Mouse (Mus musculus): Measurements from ENCODE around the gene Ndufb6. TPM values are rescaled to one million over a fixed set of nuclear protein-coding genes. Genes with fewer than 3 reads are reported as not detected.
A peak's percentile ranks its signal among the peaks of the same experiment; 100 is the strongest.

Ndufb6 gene
- polyA plus RNA-seq, 1 experiment from 2014 or later, result 222 TPM

DNA sequence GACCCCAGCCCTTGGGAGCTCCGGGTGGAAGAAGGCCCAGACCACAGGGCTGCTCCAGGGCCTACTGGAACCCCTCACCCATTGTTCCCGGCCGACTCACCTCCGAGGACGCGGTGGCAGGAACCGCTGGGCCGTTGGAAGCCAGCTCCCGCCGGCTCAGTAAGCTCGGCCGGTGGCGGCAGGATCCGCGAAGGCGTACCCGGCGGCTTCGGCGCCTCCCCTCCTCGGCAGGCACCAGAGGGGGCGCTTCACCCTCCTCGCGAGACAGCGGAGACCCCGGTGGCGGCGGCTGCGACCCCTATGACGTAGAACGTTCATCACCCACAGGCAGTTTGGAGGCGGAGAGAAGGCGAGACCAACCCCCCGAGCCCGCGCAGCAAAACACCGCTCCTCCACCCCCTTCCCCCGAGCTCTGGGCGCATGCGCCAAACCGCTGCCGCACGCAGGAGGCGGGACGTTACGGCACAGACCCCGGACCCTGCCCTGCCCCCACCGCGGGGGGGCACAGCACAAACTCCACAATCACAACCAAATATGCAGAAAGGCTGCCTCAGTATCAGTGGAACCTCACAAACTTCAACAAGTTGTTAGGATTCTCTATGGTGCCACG, 10.9 kb downstream of the Ndufb6 start:
- H3K9me3 ChIP-seq (ENCODE audit: low read length), result no peaks in the 10 kb centered on the region
- H3K9ac ChIP-seq (replicated peaks; ENCODE audit: low read depth), result peak overlapping the region; percentile 61
- peak overlapping the region; percentile 66 for H3K4me3 ChIP-seq (ENCODE audit: low read depth, low read length)
- H3K4me2 ChIP-seq (replicated peaks; ENCODE audit: low read depth, low read length), result peak overlapping the region; percentile 88
- WGBS, result under 1% methylated on average over 38 of the region's 50 CpGs
- no peak for TF ChIP-seq EP300 (IDR thresholded peaks at IDR 0.05)
- peak; percentile 57 for TF ChIP-seq CTCF (IDR thresholded peaks at IDR 0.05)
- no peaks in the 10 kb centered on the region; the same call in 1 of the 2 replicates for H3K36me3 ChIP-seq (ENCODE audit: insufficient read depth, low read length)
- no peaks in the 10 kb centered on the region for H3K27me3 ChIP-seq (replicated peaks; ENCODE audit: insufficient read depth, low read length)
- peak overlapping the region; percentile 97 for H3K27ac ChIP-seq (ENCODE audit: low read length)
- DNase-seq (ENCODE audit: low spot score) (peak; percentile 96), ATAC-seq (peak; percentile 64)
- peaks cover 11% of the 10 kb centered on the region; the same call in 1 of the 2 replicates for H3K4me1 ChIP-seq (ENCODE audit: insufficient read depth, low read depth, low read length)

DNA sequence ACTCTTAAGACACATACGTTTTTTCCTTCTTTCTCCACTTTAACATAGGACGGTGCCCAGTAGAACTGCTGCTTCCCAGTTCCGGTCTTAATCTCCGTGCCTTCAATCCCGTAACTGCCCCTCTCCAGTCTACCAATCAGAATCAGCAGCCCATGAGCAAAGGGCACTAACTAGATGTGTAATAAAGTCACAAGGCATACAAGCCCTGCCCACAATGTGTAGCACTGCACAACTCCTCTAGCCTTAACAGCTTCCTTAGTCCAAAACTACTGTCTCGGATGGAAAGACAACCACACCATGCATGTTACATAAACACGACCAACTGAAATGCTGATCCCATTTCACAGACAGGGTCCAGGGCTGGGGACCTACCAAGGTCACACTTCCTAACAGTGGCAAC, 11.5 kb downstream of the Ndufb6 start:
- H3K4me1 ChIP-seq (ENCODE audit: insufficient read depth, low read depth, low read length), result peaks cover 11% of the 10 kb centered on the region; the same call in 1 of the 2 replicates
- peak; percentile 77 for DNase-seq (ENCODE audit: low spot score)
- peak overlapping the region; percentile 66 for H3K4me3 ChIP-seq (ENCODE audit: low read depth, low read length)
- ATAC-seq, result peak; percentile 28
- peak overlapping the region; percentile 61 for H3K9ac ChIP-seq (replicated peaks; ENCODE audit: low read depth)
- H3K4me2 ChIP-seq (replicated peaks; ENCODE audit: low read depth, low read length), result peak overlapping the region; percentile 88
- H3K27ac ChIP-seq (ENCODE audit: low read length), result peak overlapping the region; percentile 97
- TF ChIP-seq EP300 (IDR thresholded peaks at IDR 0.05), result no peak
- no peak for TF ChIP-seq CTCF (IDR thresholded peaks at IDR 0.05)
- WGBS, result 41% methylated on average over 7 of the region's 7 CpGs
- H3K9me3 ChIP-seq (ENCODE audit: low read length), result no peaks in the 10 kb centered on the region
- H3K36me3 ChIP-seq (ENCODE audit: insufficient read depth, low read length), result peaks cover 3% of the 10 kb centered on the region; the same call in 1 of the 2 replicates
- no peaks in the 10 kb centered on the region for H3K27me3 ChIP-seq (replicated peaks; ENCODE audit: insufficient read depth, low read length)

DNA sequence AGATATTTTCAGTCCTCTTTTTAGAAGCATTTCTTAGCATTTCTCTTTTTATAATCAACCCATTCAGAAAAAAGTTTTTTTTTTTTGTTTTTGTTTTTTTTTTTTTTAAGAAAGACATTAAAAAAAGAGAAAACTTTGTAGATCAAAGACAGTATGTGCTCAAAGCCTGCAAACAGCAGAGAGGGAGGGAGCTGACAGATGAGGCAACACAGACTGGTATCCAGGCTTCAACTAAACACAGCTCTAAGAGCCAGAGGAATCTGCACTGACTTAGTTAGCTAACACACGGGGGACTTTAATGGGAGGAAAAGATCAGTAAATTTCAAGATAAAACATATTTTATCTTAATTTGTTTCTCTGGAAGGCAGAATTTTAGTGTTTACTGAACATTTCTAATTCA, 14.9 kb downstream of the Ndufb6 start:
- DNase-seq (ENCODE audit: low spot score), result peak; percentile 72
- ATAC-seq, result no peak
- 43% methylated on average over 1 of the region's 1 CpGs for WGBS
- TF ChIP-seq EP300 (IDR thresholded peaks at IDR 0.05) (no peak), CTCF (IDR thresholded peaks at IDR 0.05) (no peak)
- peaks cover 27% of the 10 kb centered on the region for H3K36me3 ChIP-seq (ENCODE audit: insufficient read depth, low read length)
- H3K4me2 ChIP-seq (replicated peaks; ENCODE audit: low read depth, low read length), result no peak overlapping the region
- no peaks in the 10 kb centered on the region for H3K9me3 ChIP-seq (ENCODE audit: low read length)
- no peak overlapping the region for H3K4me3 ChIP-seq (ENCODE audit: low read depth, low read length)
- H3K27me3 ChIP-seq (replicated peaks; ENCODE audit: insufficient read depth, low read length), result no peaks in the 10 kb centered on the region
- peaks cover 11% of the 10 kb centered on the region; the same call in 1 of the 2 replicates for H3K4me1 ChIP-seq (ENCODE audit: insufficient read depth, low read depth, low read length)
- no peak overlapping the region for H3K9ac ChIP-seq (replicated peaks; ENCODE audit: low read depth)
- no peak overlapping the region for H3K27ac ChIP-seq (ENCODE audit: low read length)

DNA sequence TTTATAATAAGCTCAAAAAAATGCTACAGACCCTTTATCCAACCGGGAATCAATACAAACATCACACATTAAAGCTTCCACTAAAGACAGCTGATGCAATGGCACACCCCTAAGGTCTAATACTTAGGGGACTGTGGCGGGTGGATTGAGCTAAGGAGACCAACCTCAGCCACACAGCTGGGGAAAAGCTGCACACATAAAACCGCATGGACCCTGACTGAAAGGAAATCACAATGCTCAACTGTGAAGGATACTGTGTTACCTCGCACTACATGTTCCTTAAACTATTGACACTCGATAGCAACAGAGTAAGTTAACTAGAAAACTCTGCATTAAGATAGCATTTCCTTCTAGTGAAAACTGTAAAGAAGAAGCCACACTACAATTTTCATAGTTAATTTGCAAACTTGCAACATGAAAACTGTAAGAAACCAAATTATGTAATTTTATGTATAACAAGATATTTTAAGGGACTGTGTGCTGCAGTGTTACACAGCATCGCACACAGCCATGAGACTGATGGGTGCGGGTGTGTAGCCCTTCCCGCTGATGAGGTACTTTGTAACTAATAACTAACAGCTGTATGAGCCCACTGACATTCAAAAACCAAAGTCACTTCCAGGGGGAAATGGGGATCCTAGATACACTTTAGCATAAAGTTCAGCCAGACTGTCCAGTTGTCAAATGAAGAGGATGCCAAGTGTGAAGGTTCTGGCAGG, 24.7 kb downstream of the Ndufb6 start:
- H3K27ac ChIP-seq (ENCODE audit: low read length), result no peak overlapping the region
- ATAC-seq (no peak), DNase-seq (ENCODE audit: low spot score) (no peak)
- H3K9me3 ChIP-seq (ENCODE audit: low read length), result no peaks in the 10 kb centered on the region
- TF ChIP-seq EP300 (IDR thresholded peaks at IDR 0.05) (no peak), CTCF (IDR thresholded peaks at IDR 0.05) (no peak)
- H3K9ac ChIP-seq (replicated peaks; ENCODE audit: low read depth), result no peak overlapping the region
- no peak overlapping the region for H3K4me2 ChIP-seq (replicated peaks; ENCODE audit: low read depth, low read length)
- H3K4me3 ChIP-seq (ENCODE audit: low read depth, low read length), result no peak overlapping the region
- H3K36me3 ChIP-seq (ENCODE audit: insufficient read depth, low read length), result no peaks in the 10 kb centered on the region
- H3K27me3 ChIP-seq (replicated peaks; ENCODE audit: insufficient read depth, low read length), result no peaks in the 10 kb centered on the region
- WGBS, result 78% methylated on average over 8 of the region's 8 CpGs
- H3K4me1 ChIP-seq (ENCODE audit: insufficient read depth, low read depth, low read length), result no peaks in the 10 kb centered on the region

DNA sequence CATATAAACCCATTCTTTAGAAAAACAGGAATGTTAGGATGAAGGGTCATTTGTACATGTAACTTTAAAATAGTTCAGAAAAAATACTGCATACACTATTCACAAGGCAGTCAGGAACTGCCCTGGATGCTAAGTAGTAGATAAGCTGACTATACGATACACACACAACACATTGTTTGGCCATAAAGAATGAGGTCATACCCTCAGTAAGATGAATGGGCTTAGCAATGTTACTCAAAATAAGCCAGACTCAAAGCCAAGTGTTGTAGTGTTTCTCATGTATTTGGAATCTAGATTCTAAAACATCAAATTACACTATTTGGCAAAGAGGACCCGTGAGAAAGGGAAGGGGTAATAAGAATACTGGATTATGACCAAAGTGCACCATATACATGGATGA, 25.5 kb downstream of the Ndufb6 start:
- H3K27me3 ChIP-seq (replicated peaks; ENCODE audit: insufficient read depth, low read length), result no peaks in the 10 kb centered on the region
- no peak overlapping the region for H3K4me2 ChIP-seq (replicated peaks; ENCODE audit: low read depth, low read length)
- no peak for TF ChIP-seq EP300 (IDR thresholded peaks at IDR 0.05)
- TF ChIP-seq CTCF (IDR thresholded peaks at IDR 0.05), result no peak
- no peaks in the 10 kb centered on the region for H3K9me3 ChIP-seq (ENCODE audit: low read length)
- H3K4me3 ChIP-seq (ENCODE audit: low read depth, low read length), result no peak overlapping the region
- ATAC-seq, result peak; percentile 56
- H3K4me1 ChIP-seq (ENCODE audit: insufficient read depth, low read depth, low read length), result no peaks in the 10 kb centered on the region
- no peak overlapping the region for H3K9ac ChIP-seq (replicated peaks; ENCODE audit: low read depth)
- DNase-seq (ENCODE audit: low spot score), result no peak
- H3K36me3 ChIP-seq (ENCODE audit: insufficient read depth, low read length), result no peaks in the 10 kb centered on the region
- H3K27ac ChIP-seq (ENCODE audit: low read length), result no peak overlapping the region
- WGBS, result 43% methylated on average over 2 of the region's 2 CpGs

DNA sequence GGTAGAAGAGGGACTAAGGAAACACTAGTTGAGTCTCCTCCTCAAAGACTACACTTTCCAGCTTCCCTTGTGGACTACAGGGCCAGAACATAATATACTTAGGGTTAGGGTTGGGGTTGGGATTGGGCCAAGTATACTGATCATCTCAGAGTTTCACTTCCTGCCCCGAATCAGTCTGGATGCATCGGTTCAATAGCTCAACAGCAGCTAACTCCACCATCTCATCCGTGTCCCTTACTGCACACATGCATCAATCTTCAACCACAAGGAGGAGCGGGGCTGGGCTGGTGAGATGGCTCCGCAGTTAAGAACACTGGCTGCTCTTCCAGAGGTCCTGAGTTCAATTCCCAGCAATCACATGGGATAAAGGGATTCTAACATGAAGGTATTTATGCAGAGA, 28.2 kb downstream of the Ndufb6 start:
- H3K27ac ChIP-seq (ENCODE audit: low read length), result no peak overlapping the region
- no peaks in the 10 kb centered on the region for H3K4me1 ChIP-seq (ENCODE audit: insufficient read depth, low read depth, low read length)
- no peak overlapping the region for H3K9ac ChIP-seq (replicated peaks; ENCODE audit: low read depth)
- 85% methylated on average over 5 of the region's 5 CpGs for WGBS
- no peaks in the 10 kb centered on the region for H3K36me3 ChIP-seq (ENCODE audit: insufficient read depth, low read length)
- DNase-seq (ENCODE audit: low spot score) (no peak), ATAC-seq (no peak)
- H3K9me3 ChIP-seq (ENCODE audit: low read length), result no peaks in the 10 kb centered on the region
- H3K27me3 ChIP-seq (replicated peaks; ENCODE audit: insufficient read depth, low read length), result no peaks in the 10 kb centered on the region
- H3K4me3 ChIP-seq (ENCODE audit: low read depth, low read length), result no peak overlapping the region
- no peak overlapping the region for H3K4me2 ChIP-seq (replicated peaks; ENCODE audit: low read depth, low read length)
- TF ChIP-seq EP300 (IDR thresholded peaks at IDR 0.05), result no peak
- TF ChIP-seq CTCF (IDR thresholded peaks at IDR 0.05), result no peak

All from lung, postnatal 0 days (tissue).